ENCODE assay signal across 11 mouse cellular contexts in genomic region chr11:61859316-61859715, GRCm38 (mm10).
"Had no signal": no experiment of that assay in that cellular context is flagged by ENCODE, and none has a peak within 500 bp of the region (broad histone marks: within the 10 kb centered on the region; RNA-seq: fewer than 3 reads in every experiment).

No protein-coding gene starts in this region.

- DNase-seq: kidney, adult 18-20 months; layer of hippocampus, postnatal 36 days; left cerebral cortex, postnatal 4 days; liver, postnatal 0 days; lung, embryonic 14.5 days; right cerebral cortex, adult 18-20 months; right cerebral cortex, postnatal 14 days; right cerebral cortex, postnatal 4 days; thymus, adult 2 months; thymus, postnatal 14 days; thymus, postnatal 4 days had no signal
